Mouse (Mus musculus) lung, postnatal 10 days (tissue): ENCODE results near the gene Muc13.

Experiments used
- DNase-seq: peaks from one replicate; pipeline ENCODE4 v3.0.0; 2021

The Muc13 gene

GRCm38 (mm10) chr16:33770778-33771454, 22.9 kb upstream of the Muc13 start:
- DNase-seq, result no peak

GRCm38 (mm10) chr16:33772809-33773208, 21.0 kb upstream of the Muc13 start:
- no peak for DNase-seq

GRCm38 (mm10) chr16:33774972-33775371, 18.9 kb upstream of the Muc13 start:
- peak; percentile 29 for DNase-seq

GRCm38 (mm10) chr16:33775733-33776335, 18.0 kb upstream of the Muc13 start:
- no peak for DNase-seq

- no peak for DNase-seq
Observed at GRCm38 (mm10) chr16:33776766-33777529, 16.9 kb upstream of the Muc13 start.

GRCm38 (mm10) chr16:33777607-33778006, 16.2 kb upstream of the Muc13 start:
- no peak for DNase-seq

GRCm38 (mm10) chr16:33781789-33782728, 11.8 kb upstream of the Muc13 start:
- no peak for DNase-seq

- DNase-seq, result no peak
Observed at GRCm38 (mm10) chr16:33782729-33783091, 11.1 kb upstream of the Muc13 start.

GRCm38 (mm10) chr16:33784547-33784946, 9.3 kb upstream of the Muc13 start:
- DNase-seq, result no peak

- no peak for DNase-seq
Observed at GRCm38 (mm10) chr16:33785092-33785704, 8.6 kb upstream of the Muc13 start.

- no peak for DNase-seq
Observed at GRCm38 (mm10) chr16:33786657-33787390, 7.0 kb upstream of the Muc13 start.

GRCm38 (mm10) chr16:33795106-33795505, 1.3 kb downstream of the Muc13 start:
- no peak for DNase-seq

- DNase-seq, result no peak
Observed at GRCm38 (mm10) chr16:33795887-33796286, 2.0 kb downstream of the Muc13 start.

- no peak for DNase-seq
Observed at GRCm38 (mm10) chr16:33796756-33797155, 2.9 kb downstream of the Muc13 start.

- peak; percentile 72 for DNase-seq
Observed at GRCm38 (mm10) chr16:33797860-33798259, 4.0 kb downstream of the Muc13 start.

- no peak for DNase-seq
Observed at GRCm38 (mm10) chr16:33810002-33810401, 16.2 kb downstream of the Muc13 start.

GRCm38 (mm10) chr16:33818413-33819165, 24.8 kb downstream of the Muc13 start:
- no peak for DNase-seq

- DNase-seq, result peak; percentile 92
Observed at GRCm38 (mm10) chr16:33820269-33821178, 26.7 kb downstream of the Muc13 start.

- no peak for DNase-seq
Observed at GRCm38 (mm10) chr16:33824603-33825002, 30.8 kb downstream of the Muc13 start.

- no peak for DNase-seq
Observed at GRCm38 (mm10) chr16:33828496-33828895, 34.7 kb downstream of the Muc13 start.
